ENCODE assay signal across 13 mouse cellular contexts in genomic region chr13:104144871-104145270, GRCm38 (mm10).
"Had no signal": no experiment of that assay in that cellular context is flagged by ENCODE, and none has a peak within 500 bp of the region (broad histone marks: within the 10 kb centered on the region; RNA-seq: fewer than 3 reads in every experiment).

No protein-coding gene starts in this region.

- H3K9ac ChIP-seq: intestine, embryonic 15.5 days; kidney, embryonic 15.5 days; limb, embryonic 12.5 days; limb, embryonic 15.5 days; liver, embryonic 13.5 days had no signal

- H3K27me3 ChIP-seq: intestine, embryonic 15.5 days; kidney, embryonic 15.5 days; limb, embryonic 12.5 days; limb, embryonic 15.5 days; liver, embryonic 13.5 days had no signal

- ATAC-seq: intestine, embryonic 15.5 days had no signal

- H3K4me1 ChIP-seq: intestine, embryonic 15.5 days; kidney, embryonic 15.5 days; limb, embryonic 12.5 days; limb, embryonic 15.5 days; liver, embryonic 13.5 days had no signal

- DNase-seq: kidney, postnatal 4 days; left cerebral cortex, postnatal 4 days; liver, embryonic 13.5 days; lung, adult 2 months; lung, postnatal 14 days; lung, postnatal 4 days; midbrain, embryonic 14.5 days; thymus, postnatal 25 days had no signal

- H3K4me3 ChIP-seq: intestine, embryonic 15.5 days; kidney, embryonic 15.5 days; limb, embryonic 12.5 days; limb, embryonic 15.5 days; liver, embryonic 13.5 days had no signal

- H3K4me2 ChIP-seq: intestine, embryonic 15.5 days; kidney, embryonic 15.5 days; limb, embryonic 12.5 days; limb, embryonic 15.5 days; liver, embryonic 13.5 days; midbrain, embryonic 11.5 days had no signal

- H3K27ac ChIP-seq: intestine, embryonic 15.5 days; kidney, embryonic 15.5 days; limb, embryonic 12.5 days; limb, embryonic 15.5 days; liver, embryonic 13.5 days had no signal

- H3K9me3 ChIP-seq: intestine, embryonic 15.5 days; kidney, embryonic 15.5 days; limb, embryonic 12.5 days; limb, embryonic 15.5 days; liver, embryonic 13.5 days had no signal
